Mouse (Mus musculus) forebrain, embryonic 11.5 days (tissue): ENCODE data around the gene Fdxr. TPM values are rescaled to one million over a fixed set of nuclear protein-coding genes. Genes with fewer than 3 reads are reported as not detected.

Source experiments
- ATAC-seq: fragments of 200-750 bp; cut with Nextera tagmentation; replicated peaks from 2 replicates; pipeline ENCODE4 v1.8.0; 2017; ENCODE audit warnings: moderate TSS enrichment; ENCODE audit not compliant: low FRiP score
- DNase-seq: peaks from one replicate; pipeline ENCODE4 v3.0.0-alpha.2; 2017; ENCODE audit warnings: low spot score
- H3K27ac ChIP-seq: fragments of 300-500 bp; sonication (generic); 2 replicates; pipeline ENCODE4 v1.5.1; 2014; ENCODE audit warnings: low read depth, low read length
- H3K27me3 ChIP-seq: fragments of 300-500 bp; sonication (generic); 2 replicates; pipeline ENCODE4 v1.6.1; 2014; ENCODE audit warnings: mild to moderate bottlenecking, low read length, mixed read lengths; ENCODE audit not compliant: control insufficient read depth, insufficient read depth
- H3K36me3 ChIP-seq: fragments of 300-500 bp; sonication (generic); 2 replicates; pipeline ENCODE4 v1.6.1; 2014; ENCODE audit warnings: mild to moderate bottlenecking, low read length, moderate library complexity, mixed read lengths; ENCODE audit not compliant: control insufficient read depth, insufficient read depth
- H3K4me1 ChIP-seq: fragments of 300-500 bp; sonication (generic); replicated peaks from 2 replicates; pipeline ENCODE4 v1.6.1; 2014; ENCODE audit warnings: low read length, mixed read lengths; ENCODE audit not compliant: control insufficient read depth, insufficient read depth
- H3K4me2 ChIP-seq: fragments of 300-500 bp; sonication (generic); 2 replicates; pipeline ENCODE4 v1.6.1; 2014; ENCODE audit warnings: low read depth, mild to moderate bottlenecking, low read length, moderate library complexity, mixed read lengths; ENCODE audit not compliant: severe bottlenecking
- H3K4me3 ChIP-seq: fragments of 300-500 bp; sonication (generic); 2 replicates; pipeline ENCODE4 v1.5.1; 2014; ENCODE audit warnings: low read depth, low read length
- H3K9ac ChIP-seq: fragments of 300-500 bp; sonication (generic); 2 replicates; pipeline ENCODE4 v1.6.1; 2014; ENCODE audit warnings: low read length
- H3K9me3 ChIP-seq: fragments of 300-500 bp; sonication (generic); 2 replicates; pipeline ENCODE4 v1.6.1; 2016; ENCODE audit warnings: low read length, mixed read lengths; ENCODE audit not compliant: control insufficient read depth
- WGBS: fragments of 180-500 bp; shearing (Covaris S2); extraction: QIAGEN DNeasy Blood & Tissue Kit; methylation state at CpG from one replicate; pipeline ENCODE4 v1.1.7; 2014; 5-methylcytosine and 5-hydroxymethylcytosine counted together
- polyA plus RNA-seq: library from polyadenylated mRNA; unstranded; fragments of >200 nt; fragmentation: Nextera tagmentation; extraction: Ambion mirVana; gene quantifications from 2 replicates; pipeline ENCODE4 v1.2.1, GENCODE M21; 2014

The Fdxr gene
- polyA plus RNA-seq, 1 experiment from 2014 or later, result 13.8 TPM

DNA sequence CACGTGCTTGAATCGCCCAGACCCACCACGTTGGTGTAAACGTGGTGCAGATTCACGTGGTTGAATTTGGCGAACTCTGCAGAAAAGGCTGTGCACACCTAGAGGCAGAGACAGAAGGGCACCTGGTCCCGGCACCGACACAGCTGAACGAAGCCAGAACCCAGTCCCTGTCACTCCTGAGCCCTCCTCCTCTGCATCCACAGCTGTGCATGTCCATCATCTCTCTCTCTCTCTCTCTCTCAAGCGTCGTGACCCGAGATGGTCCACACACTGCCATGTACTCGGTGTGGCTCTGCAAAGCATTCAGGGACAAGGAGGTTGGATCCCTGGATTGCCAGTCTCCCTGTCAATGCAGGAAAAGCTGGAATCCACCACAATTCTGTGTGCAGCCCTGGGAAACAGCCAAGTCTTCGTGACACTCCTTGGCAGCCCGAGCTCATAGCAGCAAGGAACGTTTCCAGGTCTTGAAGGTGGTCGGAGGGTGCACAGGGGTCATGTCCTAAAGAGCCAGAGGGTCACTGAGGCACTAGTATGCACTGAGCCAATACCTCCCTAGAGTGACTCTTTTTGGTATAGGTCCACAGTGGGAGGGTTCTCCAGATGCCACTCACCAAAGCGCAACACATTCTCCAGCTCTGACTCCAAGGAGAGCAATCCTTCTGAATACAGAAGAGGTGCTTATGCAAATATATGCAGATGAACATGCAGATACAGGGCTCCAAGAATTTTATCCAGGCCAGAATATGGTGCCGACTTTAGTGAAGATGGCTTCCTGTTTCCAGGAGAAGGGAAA lies 9.5 kb upstream of the Fdxr start:
- DNase-seq (no peak), ATAC-seq (no peak)
- Histone ChIP-seq H3K36me3 (no peaks in the 10 kb centered on the region), H3K4me2 (no peak overlapping the region), H3K27ac (no peak overlapping the region), H3K27me3 (no peaks in the 10 kb centered on the region), H3K4me1 (no peaks in the 10 kb centered on the region), H3K9ac (no peak overlapping the region), H3K4me3 (no peak overlapping the region), H3K9me3 (no peaks in the 10 kb centered on the region)
- WGBS, result 79% methylated on average over 19 of the region's 19 CpGs

DNA sequence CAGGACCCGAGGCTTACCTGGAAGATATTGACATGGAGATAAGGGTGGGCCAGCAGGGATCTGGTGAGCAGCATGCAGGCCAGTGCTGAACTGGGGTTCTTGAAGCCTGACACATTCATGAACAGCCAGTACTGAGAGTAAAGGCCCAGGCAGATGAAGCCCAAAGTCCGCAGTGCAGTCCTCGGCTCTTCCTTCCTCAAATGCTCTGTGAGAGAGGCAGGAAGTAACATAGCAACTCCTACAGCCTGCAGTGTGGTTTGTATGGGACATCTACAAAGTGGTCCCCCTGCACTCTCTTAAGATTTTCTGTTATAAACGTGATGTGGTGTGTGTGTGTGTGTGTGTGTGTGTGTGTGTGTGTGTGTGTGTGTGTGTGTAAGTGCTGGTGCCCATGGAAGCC lies 8.4 kb upstream of the Fdxr start:
- H3K27ac ChIP-seq, result no peak overlapping the region
- DNase-seq (no peak), ATAC-seq (no peak)
- 74% methylated on average over 4 of the region's 4 CpGs for WGBS
- H3K36me3 ChIP-seq, result no peaks in the 10 kb centered on the region
- H3K9ac ChIP-seq, result no peak overlapping the region
- no peak overlapping the region for H3K4me2 ChIP-seq
- no peaks in the 10 kb centered on the region for H3K4me1 ChIP-seq
- no peak overlapping the region for H3K4me3 ChIP-seq
- no peaks in the 10 kb centered on the region for H3K27me3 ChIP-seq
- no peaks in the 10 kb centered on the region for H3K9me3 ChIP-seq

DNA sequence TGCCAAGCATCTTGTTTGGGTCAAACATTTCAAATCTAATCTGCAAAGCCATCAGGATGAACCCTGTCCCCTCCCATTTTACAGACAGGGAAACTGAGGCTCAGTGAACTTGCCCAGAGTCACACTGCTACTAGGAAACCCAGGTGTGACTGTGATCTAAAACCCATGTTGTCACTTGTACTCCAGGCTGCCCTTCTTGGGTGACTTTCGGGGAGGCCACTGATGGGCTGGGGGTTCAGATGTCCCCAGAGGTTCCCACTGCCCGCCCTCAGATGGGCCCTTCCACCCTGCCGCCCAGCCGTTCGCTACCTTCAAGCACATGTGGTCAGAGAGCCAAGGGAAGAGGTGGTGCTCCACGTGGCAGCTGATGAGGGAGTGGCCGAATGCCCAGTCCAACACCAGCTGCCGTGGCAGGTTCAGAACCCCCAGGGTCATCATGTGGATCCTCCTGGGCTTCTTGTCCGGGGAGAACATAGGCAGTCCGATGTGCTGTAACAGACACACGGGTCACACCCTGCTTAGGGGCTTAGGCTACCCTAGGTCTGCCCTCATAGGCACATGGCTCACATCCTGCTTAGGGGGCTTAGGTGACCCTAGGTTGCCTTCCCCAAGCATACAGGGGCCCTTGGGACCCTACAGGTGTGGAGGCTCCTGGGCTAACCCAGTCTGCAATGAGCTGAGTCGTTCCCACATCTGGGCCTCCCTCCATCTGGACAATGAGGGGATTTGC lies 7.2 kb upstream of the Fdxr start:
- H3K4me3 ChIP-seq, result no peak overlapping the region
- no peaks in the 10 kb centered on the region for H3K9me3 ChIP-seq
- DNase-seq (no peak), ATAC-seq (no peak)
- 88% methylated on average over 12 of the region's 12 CpGs for WGBS
- no peak overlapping the region for H3K4me2 ChIP-seq
- no peak overlapping the region for H3K9ac ChIP-seq
- H3K27ac ChIP-seq, result no peak overlapping the region
- H3K27me3 ChIP-seq, result no peaks in the 10 kb centered on the region
- H3K4me1 ChIP-seq, result no peaks in the 10 kb centered on the region
- no peaks in the 10 kb centered on the region for H3K36me3 ChIP-seq

DNA sequence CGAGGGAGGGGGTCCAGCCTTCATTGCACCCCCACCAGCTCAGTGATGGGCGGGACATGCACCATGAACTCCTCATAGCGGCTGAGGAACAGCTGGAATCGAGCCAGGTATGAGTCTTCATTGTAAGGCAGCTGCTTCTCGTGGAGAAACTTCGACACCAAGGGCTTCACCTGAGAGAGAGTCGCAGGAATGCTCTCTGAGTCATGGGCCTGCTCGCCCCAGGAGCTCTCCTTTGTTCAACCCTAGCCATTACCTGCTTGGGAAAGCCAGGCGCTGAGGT lies 6.6 kb upstream of the Fdxr start:
- Histone ChIP-seq H3K4me1 (no peaks in the 10 kb centered on the region), H3K27me3 (no peaks in the 10 kb centered on the region), H3K9ac (no peak overlapping the region), H3K9me3 (no peaks in the 10 kb centered on the region), H3K4me3 (no peak overlapping the region), H3K27ac (no peak overlapping the region), H3K4me2 (no peak overlapping the region), H3K36me3 (no peaks in the 10 kb centered on the region)
- WGBS, result 80% methylated on average over 9 of the region's 9 CpGs
- no peak for DNase-seq
- no peak for ATAC-seq

DNA sequence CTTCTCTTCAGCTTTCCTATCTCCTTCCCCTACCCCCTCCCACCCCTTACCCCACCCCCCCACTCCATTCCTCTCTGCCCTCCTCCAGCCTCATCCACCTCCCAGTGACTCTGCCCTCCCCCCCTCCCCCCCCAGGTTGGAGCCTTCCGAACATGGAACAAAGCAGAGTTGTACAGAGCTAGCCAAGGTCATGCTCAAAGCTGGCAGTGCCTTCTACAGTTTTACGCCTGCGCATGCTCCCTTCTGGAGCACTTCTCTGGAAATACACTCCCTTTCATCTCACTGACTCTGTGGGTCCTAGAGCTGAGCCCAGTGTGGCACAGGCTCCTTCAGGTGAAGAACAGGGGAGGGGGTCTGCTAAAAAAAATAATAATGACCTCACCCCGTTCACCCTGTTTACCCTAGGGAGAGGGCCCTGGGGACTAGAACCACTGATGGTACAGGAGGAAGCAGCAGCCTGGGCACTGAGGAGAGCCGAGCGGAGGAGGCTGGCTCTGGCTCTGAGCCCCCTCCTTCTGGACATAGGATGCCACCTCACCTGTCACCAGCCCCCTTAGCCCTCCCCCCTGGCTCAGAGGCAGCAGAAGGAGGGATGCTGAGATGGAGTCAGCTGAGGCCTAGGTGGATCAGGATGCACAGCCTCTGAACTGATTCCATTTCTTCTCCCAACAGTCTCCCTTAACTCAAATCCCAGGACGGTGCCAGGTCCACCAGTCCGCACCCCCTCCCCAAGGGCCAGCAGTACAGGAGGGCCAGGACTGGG lies 6.1 kb upstream of the Fdxr start:
- peaks cover under 1% of the 10 kb centered on the region; the same call in 1 of the 2 replicates for H3K4me1 ChIP-seq
- H3K27ac ChIP-seq, result no peak overlapping the region
- 89% methylated on average over 8 of the region's 8 CpGs for WGBS
- H3K36me3 ChIP-seq, result no peaks in the 10 kb centered on the region
- no peaks in the 10 kb centered on the region for H3K27me3 ChIP-seq
- H3K9ac ChIP-seq, result no peak overlapping the region
- DNase-seq (no peak), ATAC-seq (no peak)
- no peak overlapping the region for H3K4me3 ChIP-seq
- no peaks in the 10 kb centered on the region for H3K9me3 ChIP-seq
- no peak overlapping the region for H3K4me2 ChIP-seq

DNA sequence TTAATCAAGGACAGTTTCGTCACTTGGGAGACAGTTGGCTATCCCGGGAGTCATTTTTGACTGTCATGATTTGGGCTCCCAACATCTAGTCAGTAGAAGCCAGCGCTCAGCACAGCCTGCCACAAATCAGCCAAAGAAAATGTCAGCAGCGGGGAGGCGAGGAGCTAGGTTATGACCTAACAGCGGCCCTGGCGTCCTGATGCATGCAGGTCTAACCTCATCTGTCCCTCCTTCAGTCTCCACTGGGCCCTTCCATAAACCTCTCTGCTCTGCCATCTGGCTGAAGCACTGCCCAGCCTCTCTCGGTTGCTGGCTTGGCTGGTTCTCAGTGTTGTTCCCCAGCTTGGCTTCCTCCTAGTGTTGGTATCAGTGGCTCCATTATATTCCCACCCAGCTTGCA lies 5.4 kb upstream of the Fdxr start:
- H3K4me3 ChIP-seq, result no peak overlapping the region
- H3K4me2 ChIP-seq, result no peak overlapping the region
- no peak overlapping the region for H3K9ac ChIP-seq
- DNase-seq (no peak), ATAC-seq (no peak)
- no peaks in the 10 kb centered on the region for H3K9me3 ChIP-seq
- no peaks in the 10 kb centered on the region for H3K36me3 ChIP-seq
- 83% methylated on average over 8 of the region's 8 CpGs for WGBS
- H3K27ac ChIP-seq, result no peak overlapping the region
- no peaks in the 10 kb centered on the region for H3K27me3 ChIP-seq
- peaks cover 4% of the 10 kb centered on the region; the same call in 1 of the 2 replicates for H3K4me1 ChIP-seq

DNA sequence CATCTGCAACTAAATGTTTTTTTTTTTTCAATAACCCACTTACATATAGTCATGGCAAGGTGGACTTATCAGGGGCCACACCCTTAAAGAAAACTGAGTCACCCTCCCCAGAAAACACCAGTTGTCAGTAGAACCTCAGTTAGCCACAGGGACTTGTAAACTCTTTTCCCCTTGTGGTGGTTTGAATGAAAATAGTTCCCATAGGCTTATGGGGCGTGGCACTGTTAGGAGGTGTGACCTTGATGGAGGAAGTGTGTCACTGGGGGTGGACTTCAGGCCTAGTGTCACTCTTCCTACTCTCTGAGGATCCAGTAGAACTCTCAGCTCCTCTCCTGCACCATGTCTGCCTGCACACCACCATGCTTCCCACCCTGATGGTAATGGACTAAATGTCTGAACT lies 2.9 kb upstream of the Fdxr start:
- H3K27me3 ChIP-seq, result no peaks in the 10 kb centered on the region
- no peak for DNase-seq
- no peak overlapping the region for H3K4me3 ChIP-seq
- H3K9me3 ChIP-seq, result no peaks in the 10 kb centered on the region
- H3K4me2 ChIP-seq, result no peak overlapping the region
- no peak overlapping the region for H3K27ac ChIP-seq
- peaks cover 11% of the 10 kb centered on the region for H3K4me1 ChIP-seq
- H3K9ac ChIP-seq, result no peak overlapping the region
- H3K36me3 ChIP-seq, result no peaks in the 10 kb centered on the region
- no peak for ATAC-seq
- whole genome bisulfite sequencing, result 65% methylated on average over 1 of the region's 1 CpGs

DNA sequence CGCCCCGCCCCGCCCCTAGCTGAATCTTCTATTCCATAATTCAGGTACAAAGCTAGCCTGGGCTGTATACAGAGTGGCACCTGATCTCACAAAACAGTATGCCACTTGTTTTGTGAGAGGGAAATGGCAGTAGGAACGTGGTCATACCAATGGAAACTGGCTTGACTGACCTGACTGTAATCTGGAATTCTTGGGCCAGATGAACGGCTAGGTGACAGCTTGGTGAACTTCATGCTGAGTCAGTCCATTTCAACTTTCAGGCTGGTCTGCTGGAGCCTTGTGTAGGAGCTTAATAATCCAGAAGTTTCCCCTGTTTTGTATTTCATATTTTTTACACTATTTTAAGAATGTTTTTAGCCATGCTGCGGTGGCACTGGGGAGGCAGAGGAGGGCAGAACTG lies 1.3 kb upstream of the Fdxr start:
- no peaks in the 10 kb centered on the region for H3K9me3 ChIP-seq
- 77% methylated on average over 6 of the region's 6 CpGs for WGBS

More for the DNA sequence above, 1.3 kb upstream of the Fdxr start:
- Histone ChIP-seq H3K27me3 (no peaks in the 10 kb centered on the region), H3K9ac (no peak overlapping the region; the same call in 1 of the 2 replicates), H3K4me3 (no peak overlapping the region; the same call in 1 of the 2 replicates), H3K4me1 (peaks cover 11% of the 10 kb centered on the region), H3K36me3 (no peaks in the 10 kb centered on the region), H3K4me2 (peak overlapping the region; percentile 76; the same call in 1 of the 2 replicates), H3K27ac (no peak overlapping the region)
- no peak for ATAC-seq
- no peak for DNase-seq
